Mouse (Mus musculus): ENCODE measurements around the gene Cox8b. TPM values are rescaled to one million over a fixed set of nuclear protein-coding genes. Genes with fewer than 3 reads are reported as not detected.

Gene Cox8b
- polyA plus RNA-seq, 1 experiment from 2014 or later: not detected

DNA sequence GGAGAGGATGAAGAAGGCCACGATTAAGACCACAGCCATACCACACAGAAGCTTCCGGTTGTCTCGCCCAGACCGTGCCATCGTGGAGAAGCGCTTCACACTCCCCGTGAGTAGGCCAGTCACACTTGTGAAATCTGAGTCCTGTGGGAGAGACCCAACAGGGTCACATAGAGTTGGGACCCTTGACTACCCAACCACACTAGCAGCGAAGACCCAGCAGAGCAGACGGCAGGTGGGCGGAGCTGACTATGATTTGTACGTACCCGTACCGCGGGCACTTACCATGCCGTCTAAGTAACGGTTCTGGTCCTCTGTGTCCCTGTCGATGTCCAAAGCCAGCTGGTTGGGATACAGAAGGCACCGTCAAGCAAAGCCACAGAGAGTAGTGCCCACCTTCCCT, 45.8 kb downstream of the Cox8b start:
- Histone ChIP-seq H3K27me3 (ENCODE audit: control insufficient read depth, insufficient read depth, low read length) (no peaks in the 10 kb centered on the region), H3K4me2 (replicated peaks; ENCODE audit: low read depth, low read length) (peak overlapping the region; percentile 88; the same call in 1 of the 2 replicates), H3K36me3 (ENCODE audit: control insufficient read depth, insufficient read depth, low read length) (peaks cover 41% of the 10 kb centered on the region), H3K9ac (ENCODE audit: low read depth, low read length) (no peak overlapping the region), H3K4me3 (ENCODE audit: low read length) (no peak overlapping the region; the same call in 1 of the 2 replicates), H3K9me3 (ENCODE audit: control insufficient read depth, low read length) (no peaks in the 10 kb centered on the region), H3K27ac (ENCODE audit: low read depth, low read length) (no peak overlapping the region), H3K4me1 (ENCODE audit: control insufficient read depth, insufficient read depth, low read length) (peaks cover 15% of the 10 kb centered on the region)
- WGBS: 87% methylated on average over 18 of the region's 18 CpGs
- ATAC-seq (ENCODE audit: low FRiP score, low TSS enrichment): no peak

DNA sequence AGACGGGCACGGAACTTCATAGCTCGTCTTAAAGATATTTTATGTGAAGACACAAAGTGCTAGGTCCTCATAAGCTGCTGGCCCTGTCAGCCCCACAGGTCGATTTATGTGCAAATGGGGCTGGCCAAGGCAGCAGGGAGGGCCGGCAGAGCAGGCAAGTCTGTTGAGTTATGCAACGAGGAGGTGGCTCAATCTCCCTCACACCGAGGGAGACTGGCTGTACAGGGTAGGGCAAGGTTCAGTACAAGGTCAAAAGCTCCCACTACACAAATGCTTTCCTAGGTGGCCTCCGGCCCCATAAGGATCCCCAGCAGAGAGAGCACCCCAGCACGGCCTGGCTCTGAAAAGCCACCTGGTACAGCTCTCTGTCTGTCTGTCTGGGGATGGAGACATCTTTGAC, 46.9 kb downstream of the Cox8b start:
- 86% methylated on average over 9 of the region's 9 CpGs for WGBS
- no peak overlapping the region for H3K27ac ChIP-seq (ENCODE audit: low read depth, low read length)
- H3K27me3 ChIP-seq (ENCODE audit: control insufficient read depth, insufficient read depth, low read length): no peaks in the 10 kb centered on the region
- H3K4me1 ChIP-seq (ENCODE audit: control insufficient read depth, insufficient read depth, low read length): peaks cover 14% of the 10 kb centered on the region
- H3K4me2 ChIP-seq (replicated peaks; ENCODE audit: low read depth, low read length): no peak overlapping the region
- H3K9ac ChIP-seq (ENCODE audit: low read depth, low read length): no peak overlapping the region
- H3K9me3 ChIP-seq (ENCODE audit: control insufficient read depth, low read length): no peaks in the 10 kb centered on the region
- no peak overlapping the region for H3K4me3 ChIP-seq (ENCODE audit: low read length)
- no peak for ATAC-seq (ENCODE audit: low FRiP score, low TSS enrichment)
- peaks cover 35% of the 10 kb centered on the region for H3K36me3 ChIP-seq (ENCODE audit: control insufficient read depth, insufficient read depth, low read length)

DNA sequence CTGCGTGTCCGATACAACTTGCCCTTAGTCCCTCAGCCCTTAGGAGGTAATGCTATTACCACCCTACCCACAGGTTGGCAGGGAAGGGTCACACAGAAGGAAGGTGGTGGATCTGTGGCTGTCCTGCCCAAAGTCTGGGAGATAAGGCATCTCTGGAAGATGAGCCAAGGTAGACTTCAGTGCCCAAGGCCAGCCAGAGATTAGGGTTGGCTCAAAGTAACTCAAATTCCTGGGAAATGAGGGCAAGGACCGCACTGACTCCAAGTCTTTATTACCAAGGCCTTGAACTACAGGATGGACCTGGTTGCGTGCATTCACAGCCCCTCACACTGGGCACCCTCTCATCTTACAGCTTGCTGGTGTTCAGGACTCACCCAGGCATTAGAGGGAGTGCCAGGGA, 48.3 kb downstream of the Cox8b start:
- no peak for ATAC-seq (ENCODE audit: low FRiP score, low TSS enrichment)
- Histone ChIP-seq H3K27me3 (ENCODE audit: control insufficient read depth, insufficient read depth, low read length) (no peaks in the 10 kb centered on the region), H3K9me3 (ENCODE audit: control insufficient read depth, low read length) (no peaks in the 10 kb centered on the region), H3K4me1 (ENCODE audit: control insufficient read depth, insufficient read depth, low read length) (peaks cover 7% of the 10 kb centered on the region; the same call in 1 of the 2 replicates), H3K27ac (ENCODE audit: low read depth, low read length) (no peak overlapping the region), H3K36me3 (ENCODE audit: control insufficient read depth, insufficient read depth, low read length) (peaks cover 35% of the 10 kb centered on the region), H3K4me3 (ENCODE audit: low read length) (no peak overlapping the region), H3K4me2 (replicated peaks; ENCODE audit: low read depth, low read length) (no peak overlapping the region), H3K9ac (ENCODE audit: low read depth, low read length) (no peak overlapping the region)
- WGBS: 87% methylated on average over 4 of the region's 4 CpGs

Other genes starting within 250 kb of the Cox8b start
- not detected in 2 replicates for gene Olfr539, start 240.5 kb downstream of the Cox8b start, polyA plus RNA-seq (2014; fragmentation: Nextera tagmentation; extraction: Ambion mirVana)
- gene Olfr45, start 218.5 kb downstream of the Cox8b start, polyA plus RNA-seq (2014; fragmentation: Nextera tagmentation; extraction: Ambion mirVana): not detected in 2 replicates
- not detected in 2 replicates for gene Olfr541, start 203.2 kb downstream of the Cox8b start, polyA plus RNA-seq (2014; fragmentation: Nextera tagmentation; extraction: Ambion mirVana)
- 0.12 TPM in 1 of 2 replicates, not detected in the other for gene Cyp2e1, start 136.7 kb downstream of the Cox8b start, polyA plus RNA-seq (2014; fragmentation: Nextera tagmentation; extraction: Ambion mirVana)
- 0.28 TPM in 1 of 2 replicates, not detected in the other for gene Syce1, start 112.6 kb downstream of the Cox8b start, polyA plus RNA-seq (2014; fragmentation: Nextera tagmentation; extraction: Ambion mirVana)
- gene Zfp941, start 78.3 kb downstream of the Cox8b start, polyA plus RNA-seq (2014; fragmentation: Nextera tagmentation; extraction: Ambion mirVana): 1.4 and 2.1 TPM in 2 replicates
- gene Urah, start 65.4 kb downstream of the Cox8b start, polyA plus RNA-seq (2014; fragmentation: Nextera tagmentation; extraction: Ambion mirVana): 0.85 TPM in 1 of 2 replicates, not detected in the other
- not detected in 2 replicates for gene Scgb1c1, start 54.9 kb downstream of the Cox8b start, polyA plus RNA-seq (2014; fragmentation: Nextera tagmentation; extraction: Ambion mirVana)
- not detected in 2 replicates for gene Odf3, start 52.6 kb downstream of the Cox8b start, polyA plus RNA-seq (2014; fragmentation: Nextera tagmentation; extraction: Ambion mirVana)
- not detected in 2 replicates for gene Gm45785, start 44.1 kb downstream of the Cox8b start, polyA plus RNA-seq (2014; fragmentation: Nextera tagmentation; extraction: Ambion mirVana)
- gene Ric8a, start 43.5 kb downstream of the Cox8b start, polyA plus RNA-seq (2014; fragmentation: Nextera tagmentation; extraction: Ambion mirVana): 40.8 and 49.4 TPM in 2 replicates
- 38.6 and 41.7 TPM in 2 replicates for gene Bet1l, start 42.9 kb downstream of the Cox8b start, polyA plus RNA-seq (2014; fragmentation: Nextera tagmentation; extraction: Ambion mirVana)
- gene Psmd13, start 18.5 kb downstream of the Cox8b start, polyA plus RNA-seq (2014; fragmentation: Nextera tagmentation; extraction: Ambion mirVana): 148 and 226 TPM in 2 replicates
- gene Sirt3, start 18.1 kb downstream of the Cox8b start, polyA plus RNA-seq (2014; fragmentation: Nextera tagmentation; extraction: Ambion mirVana): 22.8 and 26.2 TPM in 2 replicates
- gene Nlrp6, start 20.5 kb upstream of the Cox8b start, polyA plus RNA-seq (2014; fragmentation: Nextera tagmentation; extraction: Ambion mirVana): 0.17 and 0.61 TPM in 2 replicates
- gene Pgghg, start 40.9 kb upstream of the Cox8b start, polyA plus RNA-seq (2014; fragmentation: Nextera tagmentation; extraction: Ambion mirVana): 15.9 and 20.5 TPM in 2 replicates
- 2.2 and 2.6 TPM in 2 replicates for gene Ifitm5, start 49.8 kb upstream of the Cox8b start, polyA plus RNA-seq (2014; fragmentation: Nextera tagmentation; extraction: Ambion mirVana)
- gene Gm45717, start 55.5 kb upstream of the Cox8b start, polyA plus RNA-seq (2014; fragmentation: Nextera tagmentation; extraction: Ambion mirVana): not detected in 2 replicates
- gene Ifitm2, start 55.5 kb upstream of the Cox8b start, polyA plus RNA-seq (2014; fragmentation: Nextera tagmentation; extraction: Ambion mirVana): 1,039 and 1,151 TPM in 2 replicates
- gene Ifitm1, start 66.8 kb upstream of the Cox8b start, polyA plus RNA-seq (2014; fragmentation: Nextera tagmentation; extraction: Ambion mirVana): 54.4 and 61.4 TPM in 2 replicates
- 154 and 166 TPM in 2 replicates for gene Ifitm3, start 110.3 kb upstream of the Cox8b start, polyA plus RNA-seq (2014; fragmentation: Nextera tagmentation; extraction: Ambion mirVana)
- gene Ifitm6, start 117.5 kb upstream of the Cox8b start, polyA plus RNA-seq (2014; fragmentation: Nextera tagmentation; extraction: Ambion mirVana): 0.84 and 1.6 TPM in 2 replicates
- gene Gm17387, start 128.7 kb upstream of the Cox8b start, polyA plus RNA-seq (2014; fragmentation: Nextera tagmentation; extraction: Ambion mirVana): not detected in 2 replicates
- gene B4galnt4, start 160.7 kb upstream of the Cox8b start, polyA plus RNA-seq (2014; fragmentation: Nextera tagmentation; extraction: Ambion mirVana): 13.7 and 14.4 TPM in 2 replicates
- 4.0 and 4.3 TPM in 2 replicates for gene Pkp3, start 177.8 kb upstream of the Cox8b start, polyA plus RNA-seq (2014; fragmentation: Nextera tagmentation; extraction: Ambion mirVana)
- gene Sigirr, start 200.1 kb upstream of the Cox8b start, polyA plus RNA-seq (2014; fragmentation: Nextera tagmentation; extraction: Ambion mirVana): 9.5 and 11.7 TPM in 2 replicates
- 3.0 and 4.4 TPM in 2 replicates for gene Ano9, start 217.4 kb upstream of the Cox8b start, polyA plus RNA-seq (2014; fragmentation: Nextera tagmentation; extraction: Ambion mirVana)
- 58.4 and 63.1 TPM in 2 replicates for gene Ptdss2, start 221.9 kb upstream of the Cox8b start, polyA plus RNA-seq (2014; fragmentation: Nextera tagmentation; extraction: Ambion mirVana)

Data from kidney, embryonic 14.5 days (tissue).